Mouse (Mus musculus): ENCODE data around the gene H2-Ab1. TPM values are rescaled to one million over a fixed set of nuclear protein-coding genes. Genes with fewer than 3 reads are reported as not detected.
A peak's percentile ranks its signal among the peaks of the same experiment; 100 is the strongest.

The H2-Ab1 gene
- polyA plus RNA-seq, 1 experiment from 2014 or later, result 1.6 TPM

GRCm38 (mm10) chr17:34240916-34241315 is 16.6 kb upstream of the H2-Ab1 start:
- Histone ChIP-seq H3K27me3 (no peaks in the 10 kb centered on the region), H3K4me1 (replicated peaks) (no peaks in the 10 kb centered on the region), H3K27ac (replicated peaks) (no peak overlapping the region), H3K9me3 (0 out of 2 replicates have a peak, but pooled peaks cover 2% of the 10 kb centered on the region), H3K4me2 (no peak overlapping the region), H3K9ac (no peak overlapping the region), H3K36me3 (no peaks in the 10 kb centered on the region), H3K4me3 (no peak overlapping the region)
- ATAC-seq (ENCODE audit: low FRiP score, low read depth), result no peak
- WGBS, result 83% methylated on average over 6 of the region's 6 CpGs

- no peaks in the 10 kb centered on the region for H3K36me3 ChIP-seq
- no peaks in the 10 kb centered on the region for H3K4me1 ChIP-seq (replicated peaks)
- no peak overlapping the region for H3K9ac ChIP-seq
- H3K27me3 ChIP-seq, result no peaks in the 10 kb centered on the region
- no peak for ATAC-seq (ENCODE audit: low FRiP score, low read depth)
- 0 out of 2 replicates have a peak, but pooled peaks cover 2% of the 10 kb centered on the region for H3K9me3 ChIP-seq
- 82% methylated on average over 4 of the region's 4 CpGs for WGBS
- no peak overlapping the region for H3K27ac ChIP-seq (replicated peaks)
- no peak overlapping the region for H3K4me2 ChIP-seq
- no peak overlapping the region for H3K4me3 ChIP-seq
Observed at GRCm38 (mm10) chr17:34244656-34245055, 12.8 kb upstream of the H2-Ab1 start.

- no peak overlapping the region for H3K4me2 ChIP-seq
- no peak for ATAC-seq (ENCODE audit: low FRiP score, low read depth)
- H3K9ac ChIP-seq, result no peak overlapping the region
- no peaks in the 10 kb centered on the region for H3K36me3 ChIP-seq
- no peak overlapping the region for H3K27ac ChIP-seq (replicated peaks)
- no peaks in the 10 kb centered on the region for H3K27me3 ChIP-seq
- H3K4me1 ChIP-seq (replicated peaks), result no peaks in the 10 kb centered on the region
- no peaks in the 10 kb centered on the region for H3K9me3 ChIP-seq
- WGBS, result 89% methylated on average over 3 of the region's 3 CpGs
- no peak overlapping the region for H3K4me3 ChIP-seq
Observed at GRCm38 (mm10) chr17:34247047-34247446, 10.4 kb upstream of the H2-Ab1 start.

GRCm38 (mm10) chr17:34248764-34249163 is 8.7 kb upstream of the H2-Ab1 start:
- ATAC-seq (ENCODE audit: low FRiP score, low read depth), result no peak
- 66% methylated on average over 2 of the region's 2 CpGs for WGBS
- Histone ChIP-seq H3K36me3 (no peaks in the 10 kb centered on the region), H3K9ac (no peak overlapping the region), H3K27ac (replicated peaks) (no peak overlapping the region), H3K9me3 (no peaks in the 10 kb centered on the region), H3K4me1 (replicated peaks) (no peaks in the 10 kb centered on the region), H3K4me3 (no peak overlapping the region), H3K4me2 (no peak overlapping the region), H3K27me3 (no peaks in the 10 kb centered on the region)

- WGBS, result 47% methylated on average over 3 of the region's 3 CpGs
- Histone ChIP-seq H3K27ac (replicated peaks) (no peak overlapping the region), H3K4me3 (no peak overlapping the region), H3K4me2 (no peak overlapping the region), H3K27me3 (no peaks in the 10 kb centered on the region), H3K9me3 (no peaks in the 10 kb centered on the region), H3K4me1 (replicated peaks) (no peaks in the 10 kb centered on the region), H3K36me3 (no peaks in the 10 kb centered on the region), H3K9ac (no peak overlapping the region)
- ATAC-seq (ENCODE audit: low FRiP score, low read depth), result no peak
Observed at GRCm38 (mm10) chr17:34249361-34249760, 8.1 kb upstream of the H2-Ab1 start.

GRCm38 (mm10) chr17:34249878-34250277 is 7.6 kb upstream of the H2-Ab1 start:
- ATAC-seq (ENCODE audit: low FRiP score, low read depth), result no peak
- Histone ChIP-seq H3K27me3 (no peaks in the 10 kb centered on the region), H3K36me3 (no peaks in the 10 kb centered on the region), H3K4me3 (no peak overlapping the region), H3K9ac (no peak overlapping the region), H3K27ac (replicated peaks) (no peak overlapping the region), H3K4me2 (no peak overlapping the region), H3K4me1 (replicated peaks) (no peaks in the 10 kb centered on the region), H3K9me3 (no peaks in the 10 kb centered on the region)
- 24% methylated on average over 4 of the region's 4 CpGs for WGBS

GRCm38 (mm10) chr17:34251666-34252065 is 5.8 kb upstream of the H2-Ab1 start:
- 49% methylated on average over 4 of the region's 4 CpGs for whole genome bisulfite sequencing
- no peak overlapping the region for H3K27ac ChIP-seq (replicated peaks)
- H3K4me1 ChIP-seq (replicated peaks), result no peaks in the 10 kb centered on the region
- H3K27me3 ChIP-seq, result no peaks in the 10 kb centered on the region
- ATAC-seq (ENCODE audit: low FRiP score, low read depth), result no peak
- no peak overlapping the region for H3K4me3 ChIP-seq
- no peak overlapping the region for H3K9ac ChIP-seq
- no peaks in the 10 kb centered on the region for H3K36me3 ChIP-seq
- no peak overlapping the region for H3K4me2 ChIP-seq
- no peaks in the 10 kb centered on the region for H3K9me3 ChIP-seq

- no peak overlapping the region for H3K9ac ChIP-seq
- WGBS, result 86% methylated on average over 5 of the region's 5 CpGs
Observed at GRCm38 (mm10) chr17:34256501-34256900, 988 bp upstream of the H2-Ab1 start.

GRCm38 (mm10) chr17:34260551-34260950 is 3.1 kb downstream of the H2-Ab1 start:
- H3K9me3 ChIP-seq, result no peaks in the 10 kb centered on the region
- 75% methylated on average over 5 of the region's 5 CpGs for WGBS
- H3K27ac ChIP-seq (replicated peaks), result no peak overlapping the region
- peaks cover 26% of the 10 kb centered on the region for H3K27me3 ChIP-seq
- H3K4me1 ChIP-seq (replicated peaks), result peaks cover 22% of the 10 kb centered on the region
- H3K9ac ChIP-seq, result no peak overlapping the region
- H3K4me2 ChIP-seq, result no peak overlapping the region
- ATAC-seq (ENCODE audit: low FRiP score, low read depth), result no peak
- no peaks in the 10 kb centered on the region for H3K36me3 ChIP-seq
- no peak overlapping the region for H3K4me3 ChIP-seq

More at GRCm38 (mm10) chr17:34256501-34256900, 988 bp upstream of the H2-Ab1 start:
- H3K4me1 ChIP-seq (replicated peaks), result no peaks in the 10 kb centered on the region
- no peaks in the 10 kb centered on the region for H3K9me3 ChIP-seq
- no peak overlapping the region for H3K4me3 ChIP-seq
- H3K27ac ChIP-seq (replicated peaks), result no peak overlapping the region
- peaks cover 6% of the 10 kb centered on the region; the same call in 1 of the 2 replicates for H3K27me3 ChIP-seq
- ATAC-seq (ENCODE audit: low FRiP score, low read depth), result no peak
- no peaks in the 10 kb centered on the region for H3K36me3 ChIP-seq
- no peak overlapping the region for H3K4me2 ChIP-seq

GRCm38 (mm10) chr17:34261502-34261901 is 4.0 kb downstream of the H2-Ab1 start:
- Histone ChIP-seq H3K9me3 (no peaks in the 10 kb centered on the region), H3K27ac (replicated peaks) (no peak overlapping the region), H3K27me3 (peaks cover 31% of the 10 kb centered on the region), H3K9ac (no peak overlapping the region), H3K36me3 (no peaks in the 10 kb centered on the region), H3K4me2 (no peak overlapping the region), H3K4me1 (replicated peaks) (peaks cover 22% of the 10 kb centered on the region), H3K4me3 (no peak overlapping the region)
- ATAC-seq (ENCODE audit: low FRiP score, low read depth), result peak; percentile 74
- WGBS, result 22% methylated on average over 4 of the region's 4 CpGs

GRCm38 (mm10) chr17:34263068-34263467 is 5.6 kb downstream of the H2-Ab1 start:
- H3K36me3 ChIP-seq, result no peaks in the 10 kb centered on the region

GRCm38 (mm10) chr17:34263811-34264371 is 6.4 kb downstream of the H2-Ab1 start:
- Histone ChIP-seq H3K27ac (replicated peaks) (no peak overlapping the region), H3K9me3 (no peaks in the 10 kb centered on the region), H3K36me3 (no peaks in the 10 kb centered on the region), H3K9ac (no peak overlapping the region), H3K4me3 (peak overlapping the region; percentile 51), H3K4me1 (replicated peaks) (peaks cover 22% of the 10 kb centered on the region), H3K27me3 (peaks cover 26% of the 10 kb centered on the region), H3K4me2 (peak overlapping the region; percentile 99)
- ATAC-seq (ENCODE audit: low FRiP score, low read depth), result no peak
- WGBS, result 4% methylated on average over 14 of the region's 14 CpGs

More at GRCm38 (mm10) chr17:34263068-34263467, 5.6 kb downstream of the H2-Ab1 start:
- WGBS, result 0% methylated on average over 8 of the region's 8 CpGs
- peak; percentile 83 for ATAC-seq (ENCODE audit: low FRiP score, low read depth)
- Histone ChIP-seq H3K9me3 (no peaks in the 10 kb centered on the region), H3K4me3 (peak overlapping the region; percentile 44), H3K27ac (replicated peaks) (no peak overlapping the region), H3K4me1 (replicated peaks) (peaks cover 22% of the 10 kb centered on the region), H3K4me2 (peak overlapping the region; percentile 99), H3K27me3 (peaks cover 30% of the 10 kb centered on the region), H3K9ac (no peak overlapping the region)
